In genomic region chr7:73055891-73056290, GRCm38 (mm10) we compare ENCODE assay signal across 25 mouse cellular contexts.
"Had no signal": no experiment of that assay in that cellular context is flagged by ENCODE, and none has a peak within 500 bp of the region (broad histone marks: within the 10 kb centered on the region; RNA-seq: fewer than 3 reads in every experiment).

No protein-coding gene starts in this region.

- H3K4me1 ChIP-seq: heart, embryonic 10.5 days; heart, embryonic 12.5 days; hindbrain, embryonic 13.5 days; hindbrain, embryonic 15.5 days; limb, embryonic 10.5 days; limb, embryonic 12.5 days; liver, embryonic 12.5 days had no signal

- H3K4me3 ChIP-seq: gastrocnemius, adult 2 months; heart, adult 2 months; heart, embryonic 10.5 days; heart, embryonic 12.5 days; hindbrain, embryonic 10.5 days; hindbrain, embryonic 13.5 days; hindbrain, embryonic 15.5 days; layer of hippocampus, adult 2 months; left cerebral cortex, adult 2 months; limb, embryonic 10.5 days; limb, embryonic 12.5 days; liver, embryonic 12.5 days had no signal

- H3K36me3 ChIP-seq: heart, embryonic 10.5 days; heart, embryonic 12.5 days; hindbrain, embryonic 10.5 days; hindbrain, embryonic 13.5 days; hindbrain, embryonic 15.5 days; limb, embryonic 10.5 days; limb, embryonic 12.5 days; liver, embryonic 12.5 days had no signal

- H3K9ac ChIP-seq: heart, embryonic 12.5 days; hindbrain, embryonic 13.5 days; hindbrain, embryonic 15.5 days; limb, embryonic 12.5 days; liver, embryonic 12.5 days; liver, embryonic 14.5 days had no signal

- H3K27me3 ChIP-seq: hindbrain, embryonic 13.5 days; hindbrain, embryonic 15.5 days; limb, embryonic 12.5 days; liver, embryonic 12.5 days had no signal

- H3K27ac ChIP-seq: gastrocnemius, adult 2 months; heart, adult 2 months; heart, embryonic 10.5 days; hindbrain, embryonic 10.5 days; hindbrain, embryonic 13.5 days; hindbrain, embryonic 15.5 days; hindbrain, postnatal 0 days; layer of hippocampus, adult 2 months; left cerebral cortex, adult 2 months; limb, embryonic 10.5 days; limb, embryonic 12.5 days; liver, embryonic 12.5 days; liver, embryonic 14.5 days had no signal

- ATAC-seq: hindbrain, postnatal 0 days; liver, embryonic 12.5 days had no signal

- DNase-seq: gastrocnemius, adult 2 months; gastrocnemius, postnatal 10 days; gastrocnemius, postnatal 36 days; heart, adult 11 months; heart, adult 2 months; heart, postnatal 10 days; heart, postnatal 4 days; kidney, adult 18-20 months; kidney, adult 8-10 months; kidney, postnatal 10 days; kidney, postnatal 25 days; kidney, postnatal 4 days; liver had no signal

- H3K9me3 ChIP-seq: heart, embryonic 10.5 days; heart, embryonic 12.5 days; hindbrain, embryonic 10.5 days; hindbrain, embryonic 13.5 days; hindbrain, embryonic 15.5 days; limb, embryonic 10.5 days; limb, embryonic 12.5 days; liver, embryonic 12.5 days had no signal

- H3K4me2 ChIP-seq: heart, embryonic 12.5 days; hindbrain, embryonic 13.5 days; hindbrain, embryonic 15.5 days; limb, embryonic 12.5 days; liver, embryonic 12.5 days had no signal
